Mouse (Mus musculus) liver, embryonic 13.5 days (tissue): ENCODE measurements at regions not wholly inside any gene's neighbourhood (a gene's known extent, or its start where the extent isn't known, plus 50 kb on each side); places are given as distances from the start of the nearest gene placed in this dataset.
A peak's percentile ranks its signal among the peaks of the same experiment; 100 is the strongest.

Experiments
- ATAC-seq: fragments of 200-750 bp; cut with Nextera tagmentation; 2 replicates; pipeline ENCODE4 v1.8.0; 2017; ENCODE audit warnings: low read depth, mild to moderate bottlenecking, moderate number of reproducible peaks, moderate library complexity
- DNase-seq: peaks from one replicate; pipeline ENCODE4 v3.0.0; 2022
- H3K27ac ChIP-seq: fragments of 300-500 bp; sonication (generic); 2 replicates; pipeline ENCODE4 v1.5.1; 2015; ENCODE audit warnings: moderate library complexity, mild to moderate bottlenecking, inconsistent platforms
- H3K27me3 ChIP-seq: fragments of 300-500 bp; sonication (generic); 2 replicates; pipeline ENCODE4 v1.6.1; 2015; ENCODE audit warnings: mild to moderate bottlenecking, inconsistent platforms
- H3K36me3 ChIP-seq: fragments of 300-500 bp; sonication (generic); 2 replicates; pipeline ENCODE4 v1.6.1; 2015; ENCODE audit warnings: mild to moderate bottlenecking, inconsistent platforms
- H3K4me1 ChIP-seq: fragments of 300-500 bp; sonication (generic); replicated peaks from 2 replicates; pipeline ENCODE4 v1.6.1; 2015; ENCODE audit warnings: inconsistent platforms
- H3K4me2 ChIP-seq: fragments of 300-500 bp; sonication (generic); 2 replicates; pipeline ENCODE4 v1.6.1; 2015; ENCODE audit warnings: inconsistent platforms, mild to moderate bottlenecking, moderate library complexity
- H3K4me3 ChIP-seq: fragments of 300-500 bp; sonication (generic); replicated peaks from 2 replicates; pipeline ENCODE4 v1.5.1; 2015; ENCODE audit warnings: mild to moderate bottlenecking, inconsistent platforms
- H3K9ac ChIP-seq: fragments of 300-500 bp; sonication (generic); 2 replicates; pipeline ENCODE4 v1.6.1; 2015; ENCODE audit warnings: mild to moderate bottlenecking, inconsistent platforms
- H3K9me3 ChIP-seq: fragments of 300-500 bp; sonication (generic); replicated peaks from 2 replicates; pipeline ENCODE4 v1.6.1; 2016; ENCODE audit warnings: inconsistent platforms
- WGBS: fragments of 180-500 bp; shearing (Covaris S2); methylation state at CpG from one replicate; pipeline ENCODE4 v1.1.7; 2015; ENCODE audit not compliant: insufficient replicate concordance; 5-methylcytosine and 5-hydroxymethylcytosine counted together

GRCm38 (mm10) chr10:96934661-96935060 lies 317.9 kb downstream of the Btg1 start:
- Histone ChIP-seq H3K36me3 (no peaks in the 10 kb centered on the region), H3K4me2 (no peak overlapping the region), H3K4me1 (no peaks in the 10 kb centered on the region), H3K27ac (no peak overlapping the region), H3K9ac (no peak overlapping the region), H3K9me3 (no peaks in the 10 kb centered on the region), H3K27me3 (no peaks in the 10 kb centered on the region), H3K4me3 (no peak overlapping the region)
- no peak for DNase-seq
- no peak for ATAC-seq
- WGBS: 50% methylated on average over 4 of the region's 4 CpGs

- no peaks in the 10 kb centered on the region for H3K36me3 ChIP-seq
- no peak overlapping the region for H3K4me3 ChIP-seq
- no peaks in the 10 kb centered on the region for H3K4me1 ChIP-seq
- 62% methylated on average over 6 of the region's 6 CpGs for WGBS
- H3K9ac ChIP-seq: no peak overlapping the region
- no peaks in the 10 kb centered on the region for H3K9me3 ChIP-seq
- no peaks in the 10 kb centered on the region for H3K27me3 ChIP-seq
- H3K4me2 ChIP-seq: no peak overlapping the region
- no peak overlapping the region for H3K27ac ChIP-seq
- DNase-seq (no peak), ATAC-seq (no peak)
These were observed 324.2 kb downstream of the Btg1 start for GRCm38 (mm10) chr10:96940887-96941518.

GRCm38 (mm10) chr10:96944229-96944628 lies 327.4 kb downstream of the Btg1 start:
- H3K9me3 ChIP-seq: no peaks in the 10 kb centered on the region
- no peaks in the 10 kb centered on the region for H3K27me3 ChIP-seq
- WGBS: 80% methylated on average over 7 of the region's 7 CpGs
- ATAC-seq (no peak), DNase-seq (no peak)
- no peak overlapping the region for H3K4me2 ChIP-seq
- no peaks in the 10 kb centered on the region for H3K36me3 ChIP-seq
- H3K9ac ChIP-seq: no peak overlapping the region
- no peak overlapping the region for H3K4me3 ChIP-seq
- H3K4me1 ChIP-seq: no peaks in the 10 kb centered on the region
- no peak overlapping the region for H3K27ac ChIP-seq

GRCm38 (mm10) chr10:96947971-96948370 lies 331.2 kb downstream of the Btg1 start:
- H3K9ac ChIP-seq: no peak overlapping the region
- no peak overlapping the region for H3K4me2 ChIP-seq
- H3K27ac ChIP-seq: no peak overlapping the region
- H3K9me3 ChIP-seq: no peaks in the 10 kb centered on the region
- H3K36me3 ChIP-seq: no peaks in the 10 kb centered on the region
- no peaks in the 10 kb centered on the region for H3K27me3 ChIP-seq
- ATAC-seq (no peak), DNase-seq (no peak)
- 66% methylated on average over 3 of the region's 3 CpGs for WGBS
- H3K4me3 ChIP-seq: no peak overlapping the region
- no peaks in the 10 kb centered on the region for H3K4me1 ChIP-seq

GRCm38 (mm10) chr10:96948871-96949270 lies 332.1 kb downstream of the Btg1 start:
- ATAC-seq (no peak), DNase-seq (no peak)
- Histone ChIP-seq H3K27me3 (no peaks in the 10 kb centered on the region), H3K4me2 (no peak overlapping the region), H3K9me3 (no peaks in the 10 kb centered on the region), H3K36me3 (no peaks in the 10 kb centered on the region), H3K4me3 (no peak overlapping the region), H3K27ac (no peak overlapping the region), H3K9ac (no peak overlapping the region), H3K4me1 (no peaks in the 10 kb centered on the region)
- 50% methylated on average over 2 of the region's 2 CpGs for WGBS

- ATAC-seq (no peak), DNase-seq (no peak)
- H3K4me1 ChIP-seq: no peaks in the 10 kb centered on the region
- no peaks in the 10 kb centered on the region for H3K9me3 ChIP-seq
- no peaks in the 10 kb centered on the region for H3K36me3 ChIP-seq
- H3K27ac ChIP-seq: no peak overlapping the region
- H3K4me2 ChIP-seq: no peak overlapping the region
- H3K27me3 ChIP-seq: no peaks in the 10 kb centered on the region
- H3K4me3 ChIP-seq: no peak overlapping the region
- no peak overlapping the region for H3K9ac ChIP-seq
- 50% methylated on average over 12 of the region's 12 CpGs for WGBS
These were observed 338.4 kb downstream of the Btg1 start for GRCm38 (mm10) chr10:96955036-96955775.

- DNase-seq: no peak
- Histone ChIP-seq H3K9ac (no peak overlapping the region), H3K4me3 (no peak overlapping the region), H3K4me1 (no peaks in the 10 kb centered on the region), H3K27ac (no peak overlapping the region), H3K27me3 (no peaks in the 10 kb centered on the region), H3K9me3 (no peaks in the 10 kb centered on the region), H3K4me2 (no peak overlapping the region), H3K36me3 (no peaks in the 10 kb centered on the region)
- ATAC-seq: no peak
- WGBS: 57% methylated on average over 16 of the region's 16 CpGs
These were observed 339.1 kb downstream of the Btg1 start for GRCm38 (mm10) chr10:96955776-96956448.

- 81% methylated on average over 5 of the region's 5 CpGs for WGBS
- Histone ChIP-seq H3K27me3 (no peaks in the 10 kb centered on the region), H3K36me3 (no peaks in the 10 kb centered on the region), H3K4me2 (no peak overlapping the region), H3K27ac (no peak overlapping the region), H3K9me3 (no peaks in the 10 kb centered on the region), H3K4me3 (no peak overlapping the region), H3K9ac (no peak overlapping the region), H3K4me1 (no peaks in the 10 kb centered on the region)
- DNase-seq (no peak), ATAC-seq (no peak)
These were observed 339.6 kb downstream of the Btg1 start for GRCm38 (mm10) chr10:96956449-96956834.

GRCm38 (mm10) chr10:96957019-96957418 lies 340.2 kb downstream of the Btg1 start:
- H3K27ac ChIP-seq: no peak overlapping the region
- H3K27me3 ChIP-seq: no peaks in the 10 kb centered on the region
- WGBS: 62% methylated on average over 2 of the region's 2 CpGs
- no peak overlapping the region for H3K9ac ChIP-seq
- no peaks in the 10 kb centered on the region for H3K9me3 ChIP-seq
- H3K4me1 ChIP-seq: no peaks in the 10 kb centered on the region
- no peaks in the 10 kb centered on the region for H3K36me3 ChIP-seq
- H3K4me3 ChIP-seq: no peak overlapping the region
- DNase-seq (no peak), ATAC-seq (no peak)
- H3K4me2 ChIP-seq: no peak overlapping the region

GRCm38 (mm10) chr10:96969825-96970224 lies 353.0 kb downstream of the Btg1 start:
- DNase-seq (peak; percentile 0), ATAC-seq (peak; percentile 89)
- Histone ChIP-seq H3K9ac (no peak overlapping the region), H3K9me3 (no peaks in the 10 kb centered on the region), H3K4me2 (no peak overlapping the region), H3K27me3 (no peaks in the 10 kb centered on the region), H3K36me3 (no peaks in the 10 kb centered on the region), H3K4me1 (no peaks in the 10 kb centered on the region), H3K27ac (no peak overlapping the region), H3K4me3 (no peak overlapping the region)
- WGBS: 30% methylated on average over 1 of the region's 1 CpGs

GRCm38 (mm10) chr10:96970737-96971136 lies 353.9 kb downstream of the Btg1 start:
- Histone ChIP-seq H3K4me2 (no peak overlapping the region), H3K27ac (no peak overlapping the region), H3K9me3 (no peaks in the 10 kb centered on the region), H3K27me3 (no peaks in the 10 kb centered on the region), H3K9ac (no peak overlapping the region), H3K4me3 (no peak overlapping the region), H3K36me3 (no peaks in the 10 kb centered on the region), H3K4me1 (no peaks in the 10 kb centered on the region)
- ATAC-seq (no peak), DNase-seq (no peak)
- WGBS: 46% methylated on average over 4 of the region's 4 CpGs
